Mouse (Mus musculus) retina, postnatal 7 days (tissue): ENCODE measurements around the gene Smok2b.
"Not testable (repeated sequence)": the region's sequence is repeated elsewhere in the genome, so short reads cannot be mapped to it uniquely, and the experiment has no call there.

Experiments
- DNase-seq: peaks from one replicate; pipeline ENCODE4 v3.0.0-alpha.2; 2012; ENCODE audit warnings: low read depth, low spot score

Gene Smok2b

GRCm38 (mm10) chr17:13240807-13241727 is 11.0 kb downstream of the Smok2b start:
- DNase-seq = not testable (repeated sequence)

DNA sequence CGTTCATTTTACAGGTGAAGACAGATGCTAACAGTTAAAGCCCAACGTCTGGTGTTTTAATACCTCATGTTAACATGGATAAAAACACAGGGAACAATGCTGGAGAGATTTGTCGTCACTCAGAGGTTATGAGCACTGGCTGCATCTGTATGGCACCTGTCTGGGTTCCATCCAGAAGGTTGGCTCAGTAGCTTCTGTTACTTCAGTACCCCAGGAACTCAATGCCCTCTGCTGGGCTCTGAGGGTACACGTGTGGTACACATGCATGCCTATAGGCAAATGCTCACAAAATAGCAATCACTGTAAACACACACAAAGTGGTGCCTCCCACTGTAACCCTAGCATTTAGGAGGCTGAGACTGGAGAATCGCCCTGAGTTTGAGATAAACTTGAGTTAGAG is 24.7 kb downstream of the Smok2b start:
- DNase-seq = not testable (repeated sequence)
